Mouse (Mus musculus) frontal cortex, postnatal 10 days (tissue): ENCODE measurements around the gene Fli1.

Experiments
- DNase-seq, 2 experiments: peaks; one replicate each; pipeline ENCODE4 v3.0.0; 2022; ENCODE audit warnings: low spot score in 2 of 2, mixed read lengths in 1 of 2

Fli1 gene

GRCm38 (mm10) chr9:32502256-32503010 lies 40.2 kb downstream of the Fli1 start:
- DNase-seq, result no peak

- DNase-seq, result peak in 1 of 2 experiments; percentile 25
These were observed 41.8 kb downstream of the Fli1 start for GRCm38 (mm10) chr9:32500886-32501285.

DNA sequence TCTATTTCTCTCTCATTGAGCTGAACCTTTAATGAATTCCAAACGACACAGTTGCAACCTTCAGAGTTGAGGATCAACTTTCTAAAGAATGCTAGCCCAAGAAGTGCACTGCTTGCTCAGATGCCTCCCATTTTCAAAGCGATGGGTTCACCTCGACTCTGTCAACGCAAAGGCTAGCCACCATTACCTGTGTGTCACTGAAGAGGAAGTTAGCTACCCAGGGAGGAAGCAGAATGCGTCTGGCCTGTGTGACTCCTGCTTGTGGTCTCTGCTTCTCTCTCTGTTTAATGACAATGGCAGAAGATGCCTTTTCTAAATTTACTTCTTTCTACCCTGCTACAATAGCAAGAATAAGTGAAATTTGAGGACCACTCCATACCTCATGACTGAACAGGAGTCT lies 42.6 kb downstream of the Fli1 start:
- no peak for DNase-seq

DNA sequence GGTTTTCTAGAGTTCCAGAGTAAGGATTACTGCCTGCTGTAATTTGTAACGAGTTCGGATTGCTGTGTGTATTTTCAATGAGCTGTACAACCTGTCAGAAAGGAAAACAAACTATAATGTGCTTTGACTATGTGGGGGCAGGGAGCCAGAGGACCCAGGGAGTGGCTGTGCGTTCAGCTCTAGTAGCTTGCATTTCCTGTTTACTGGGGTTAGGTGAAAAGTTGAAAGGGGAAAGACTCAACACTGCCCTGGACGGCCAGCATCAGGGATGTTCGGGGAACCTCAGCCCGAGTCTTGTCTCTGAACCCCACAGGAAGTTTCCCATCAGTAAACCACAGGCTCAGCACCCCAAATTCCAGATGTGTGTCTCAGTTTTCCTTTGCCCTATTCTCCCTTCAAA lies 43.2 kb downstream of the Fli1 start:
- no peak for DNase-seq

- no peak for DNase-seq
These were observed 47.0 kb downstream of the Fli1 start for GRCm38 (mm10) chr9:32495643-32495997.

- no peak for DNase-seq
These were observed 47.6 kb downstream of the Fli1 start for GRCm38 (mm10) chr9:32494891-32495642.

GRCm38 (mm10) chr9:32493588-32494423 lies 48.9 kb downstream of the Fli1 start:
- DNase-seq, result no peak

GRCm38 (mm10) chr9:32492753-32493152 lies 49.9 kb downstream of the Fli1 start:
- DNase-seq, result no peak

GRCm38 (mm10) chr9:32491484-32491883 lies 51.2 kb downstream of the Fli1 start:
- DNase-seq, result no peak

- DNase-seq, result no peak
These were observed 52.8 kb downstream of the Fli1 start for GRCm38 (mm10) chr9:32489794-32490358.

DNA sequence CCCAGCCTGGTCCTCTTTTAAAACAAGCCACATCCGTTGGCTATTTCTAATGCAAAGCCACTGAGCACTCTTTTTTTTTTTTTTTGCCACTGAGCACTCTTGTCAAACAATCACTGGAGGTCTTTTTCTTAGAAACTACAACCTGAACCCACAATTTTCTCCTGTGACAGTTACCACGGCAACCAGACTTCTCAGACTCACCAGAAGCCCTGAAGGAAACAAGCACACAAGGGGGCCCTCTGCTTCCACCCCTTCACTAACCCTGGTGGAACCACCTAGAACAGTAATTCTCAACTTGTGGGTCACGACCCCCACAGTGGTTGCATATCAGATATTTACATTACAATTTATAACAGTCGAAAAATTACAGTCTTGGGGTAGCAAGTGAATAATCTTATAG lies 53.3 kb downstream of the Fli1 start:
- DNase-seq, result no peak

- DNase-seq, result no peak
These were observed 54.0 kb downstream of the Fli1 start for GRCm38 (mm10) chr9:32488627-32489026.

DNA sequence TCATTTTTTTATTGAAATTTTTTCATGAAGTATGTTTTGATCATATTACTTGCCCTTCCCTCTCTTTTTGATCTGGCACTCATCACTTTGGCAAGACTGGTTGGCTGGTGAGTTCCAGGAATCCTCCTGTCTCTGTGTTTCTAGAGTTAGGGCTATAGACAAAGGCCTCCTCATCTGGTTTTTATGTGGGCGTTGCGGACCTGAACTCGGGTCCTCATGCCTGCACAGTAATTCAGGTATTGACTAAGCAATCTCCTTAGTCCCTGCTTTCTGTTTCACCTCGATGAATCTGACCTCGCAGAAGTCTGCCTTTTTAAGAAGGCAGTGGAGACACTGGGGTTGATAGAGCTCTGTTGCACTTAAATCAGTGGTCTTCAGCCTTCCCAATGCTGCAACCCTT lies 54.8 kb downstream of the Fli1 start:
- DNase-seq, result no peak

- no peak for DNase-seq
These were observed 55.3 kb downstream of the Fli1 start for GRCm38 (mm10) chr9:32487401-32487800.

GRCm38 (mm10) chr9:32480418-32480817 lies 62.2 kb downstream of the Fli1 start:
- no peak for DNase-seq

- no peak for DNase-seq
These were observed 63.9 kb downstream of the Fli1 start for GRCm38 (mm10) chr9:32478799-32479198.

- DNase-seq, result no peak
These were observed 64.6 kb downstream of the Fli1 start for GRCm38 (mm10) chr9:32478087-32478486.

DNA sequence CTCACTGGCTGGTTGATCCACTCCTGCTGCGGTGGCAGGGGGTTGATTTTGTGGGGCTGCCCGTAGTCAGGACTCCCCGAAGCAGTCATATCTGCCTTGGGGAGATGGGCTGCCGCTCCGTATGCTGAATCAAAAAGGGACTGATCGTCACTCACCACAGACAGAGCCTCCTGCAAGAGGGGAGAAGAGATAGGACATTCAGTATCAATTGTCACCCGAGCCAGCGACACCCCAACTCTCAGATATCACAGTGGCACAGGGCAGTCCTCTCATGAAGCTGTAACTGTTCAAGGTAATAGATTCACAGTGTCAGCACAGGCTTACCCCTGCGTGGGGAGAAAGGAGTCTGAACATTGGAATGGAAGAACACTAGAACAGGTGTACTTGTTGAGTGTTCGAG lies 66.1 kb downstream of the Fli1 start:
- no peak for DNase-seq

GRCm38 (mm10) chr9:32474621-32475390 lies 67.9 kb downstream of the Fli1 start:
- DNase-seq, result no peak

DNA sequence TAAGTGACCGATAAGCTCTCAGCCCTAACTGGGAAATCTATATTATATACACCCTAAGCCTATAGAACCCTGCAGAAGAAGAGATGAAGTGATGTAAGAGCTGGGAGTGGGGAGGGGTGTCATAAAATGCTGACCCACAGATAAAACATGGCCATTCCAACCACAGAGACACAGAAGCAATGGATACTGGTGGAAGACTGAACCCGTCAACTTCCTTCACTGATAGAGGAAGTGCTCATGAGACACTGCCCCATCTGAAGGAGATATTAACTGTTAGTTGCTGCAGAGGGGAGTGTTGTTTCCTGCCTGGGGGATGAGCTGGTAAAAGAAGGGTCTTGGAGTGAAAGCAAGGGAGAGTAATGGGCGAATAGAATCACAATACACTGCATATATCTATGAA lies 70.3 kb downstream of the Fli1 start:
- DNase-seq, result no peak

DNA sequence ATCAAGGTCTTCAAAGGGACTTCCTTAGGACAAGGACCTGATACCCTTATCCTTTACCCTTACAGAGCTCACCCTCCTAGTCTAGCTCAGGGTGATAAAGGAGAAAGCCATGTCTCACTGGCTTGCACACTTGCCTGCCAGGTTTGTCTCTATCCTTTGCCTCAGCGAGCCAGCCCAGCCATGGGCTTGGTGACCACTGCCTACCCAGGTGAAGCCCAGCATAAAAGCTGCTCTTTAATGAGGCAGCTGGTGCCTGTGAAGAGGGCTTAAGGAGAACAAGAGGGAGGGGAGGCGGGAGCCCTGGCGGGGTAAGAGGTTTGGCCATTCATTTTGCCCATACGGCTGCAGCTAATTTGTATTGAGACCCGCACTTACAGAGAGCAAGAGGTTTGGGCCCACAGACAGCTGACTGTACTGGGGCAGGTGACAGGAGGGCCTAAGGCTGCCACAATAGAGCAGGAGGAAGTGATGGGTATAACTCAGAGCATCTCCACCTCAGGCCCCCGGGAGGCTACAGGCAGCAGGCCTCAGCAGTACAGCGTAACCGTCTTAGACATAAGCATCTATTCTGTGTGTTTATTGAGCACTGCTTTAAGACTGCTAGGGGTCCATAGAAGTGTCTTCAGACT lies 73.4 kb downstream of the Fli1 start:
- DNase-seq, result no peak
